Mouse (Mus musculus): ENCODE measurements around the gene Sgk2.

DNA sequence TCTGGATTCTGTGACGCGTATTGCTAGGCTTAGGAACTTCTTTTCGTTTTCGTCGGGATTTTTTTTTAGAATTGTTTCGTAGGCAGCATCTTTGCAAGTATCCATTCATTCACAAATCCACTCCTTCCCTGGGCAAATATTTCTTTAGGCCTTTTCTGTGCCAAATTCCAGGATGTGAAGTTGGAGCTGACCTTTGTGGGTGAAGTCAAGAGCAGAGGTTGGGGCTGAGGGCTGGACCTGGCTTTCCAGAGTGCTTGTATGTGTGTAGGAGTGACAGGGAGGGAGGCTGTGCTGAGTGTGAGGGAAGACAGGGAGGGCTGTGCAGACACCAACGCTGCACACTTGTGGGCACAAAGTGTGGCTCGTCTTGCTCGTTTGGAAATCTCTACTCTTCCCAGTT is 69.5 kb downstream of the Sgk2 start:
- TF ChIP-seq CTCF (IDR thresholded peaks at IDR 0.05; ENCODE audit: control insufficient read depth, insufficient read depth, low read length): no peak
- no peak for TF ChIP-seq POLR2A (IDR thresholded peaks at IDR 0.05; ENCODE audit: borderline replicate concordance, control insufficient read depth, low read depth, low read length)
